In the genomic region with DNA sequence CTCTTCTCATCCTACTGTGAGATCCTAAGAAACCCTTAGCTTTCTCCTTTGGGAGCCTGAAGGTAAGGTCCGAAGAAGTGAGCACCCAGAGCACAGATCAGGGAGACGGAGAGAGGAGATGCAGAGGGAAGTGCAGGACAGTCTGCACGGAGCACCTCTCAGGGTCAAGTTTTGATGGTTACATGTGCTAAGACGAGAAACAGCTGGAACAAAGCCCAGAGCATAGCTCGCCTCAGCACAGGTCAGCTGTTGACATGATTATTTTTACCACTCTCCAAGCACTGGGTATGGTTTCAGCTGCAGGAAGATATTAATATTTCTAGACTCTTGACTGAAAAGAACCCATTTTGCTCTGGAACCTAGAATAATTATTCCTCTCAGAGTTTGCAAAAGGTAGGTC, we compare ENCODE assay signal across 19 mouse cellular contexts. TPM values are rescaled to one million over a fixed set of nuclear protein-coding genes. Genes with fewer than 3 reads are reported as not detected.
A peak's percentile ranks its signal among the peaks of the same experiment; 100 is the strongest.
DNase-seq lines count a peak whose midpoint lies in the region; ATAC-seq lines count a peak whose summit lies in the region.
"Had no signal": no experiment of that assay in that cellular context is flagged by ENCODE, and none has a peak within 500 bp of the region (broad histone marks: within the 10 kb centered on the region; RNA-seq: fewer than 3 reads in every experiment).

No protein-coding gene starts in this region.

- H3K36me3 ChIP-seq in heart, embryonic 16.5 days (ENCODE audit: control insufficient read depth, insufficient read depth), result no peaks in the 10 kb centered on the region
- H3K36me3 ChIP-seq in liver, embryonic 12.5 days, result no peaks in the 10 kb centered on the region
- H3K36me3 ChIP-seq: forebrain, embryonic 12.5 days; G1E; liver, embryonic 13.5 days; midbrain, embryonic 13.5 days had no signal

- ATAC-seq in heart, embryonic 16.5 days (replicated peaks; ENCODE audit: extremely low read depth, insufficient read depth, low FRiP score), result peak; percentile 87
- ATAC-seq in liver, embryonic 12.5 days, result no peak
- ATAC-seq: CD4-positive, CD25-positive, alpha-beta regulatory T cell, adult 4 months; intestine, postnatal 0 days; midbrain, embryonic 13.5 days had no signal

- H3K9me3 ChIP-seq in heart, embryonic 16.5 days (replicated peaks; ENCODE audit: control insufficient read depth, low read length), result no peaks in the 10 kb centered on the region
- no peaks in the 10 kb centered on the region for H3K9me3 ChIP-seq in liver, embryonic 12.5 days (replicated peaks)
- H3K9me3 ChIP-seq: forebrain, embryonic 12.5 days; G1E; liver, embryonic 13.5 days; midbrain, embryonic 13.5 days had no signal

- 32% methylated on average over 5 of the region's 5 CpGs for WGBS in heart, embryonic 16.5 days
- 54% methylated on average over 5 of the region's 5 CpGs for WGBS in liver, embryonic 12.5 days (ENCODE audit: insufficient replicate concordance)

- no peaks in the 10 kb centered on the region for H3K27me3 ChIP-seq in heart, embryonic 16.5 days (ENCODE audit: control insufficient read depth, insufficient read depth, low read length)
- no peaks in the 10 kb centered on the region for H3K27me3 ChIP-seq in liver, embryonic 12.5 days (replicated peaks)
- H3K27me3 ChIP-seq: forebrain, embryonic 12.5 days; liver, embryonic 13.5 days; midbrain, embryonic 13.5 days had no signal

- no peak overlapping the region for H3K4me3 ChIP-seq in heart, embryonic 16.5 days (ENCODE audit: low read length)
- H3K4me3 ChIP-seq in liver, embryonic 12.5 days, result no peak overlapping the region
- H3K4me3 ChIP-seq: forebrain, embryonic 12.5 days; layer of hippocampus, adult 2 months; liver, embryonic 13.5 days; midbrain, embryonic 13.5 days had no signal

- peaks cover 17% of the 10 kb centered on the region for H3K4me1 ChIP-seq in heart, embryonic 16.5 days (ENCODE audit: control insufficient read depth, insufficient read depth, low read length)
- no peaks in the 10 kb centered on the region for H3K4me1 ChIP-seq in liver, embryonic 12.5 days
- H3K4me1 ChIP-seq: forebrain, embryonic 12.5 days; liver, embryonic 13.5 days; midbrain, embryonic 13.5 days had no signal

- no peak overlapping the region for H3K4me2 ChIP-seq in heart, embryonic 16.5 days (ENCODE audit: low read depth, low read length)
- no peak overlapping the region for H3K4me2 ChIP-seq in liver, embryonic 12.5 days
- H3K4me2 ChIP-seq: forebrain, embryonic 12.5 days; hindbrain, embryonic 14.5 days; liver, embryonic 13.5 days; midbrain, embryonic 13.5 days had no signal

- peak; percentile 78 for DNase-seq in gastrocnemius, adult 18-20 months (ENCODE audit: low spot score)
- DNase-seq in gastrocnemius, postnatal 4 days (ENCODE audit: low spot score in 2 of 2), result no peak
- DNase-seq in heart, adult 8-10 months (ENCODE audit: low spot score), result peak; percentile 42
- DNase-seq in cerebellum, postnatal 14 days, result no peak
- DNase-seq in layer of hippocampus, postnatal 14 days (ENCODE audit: low spot score in 2 of 2), result no peak
- DNase-seq in adrenal gland, postnatal 4 days (ENCODE audit: low spot score in 2 of 2), result no peak
- DNase-seq: cerebellum, postnatal 10 days; liver, embryonic 13.5 days; right cerebral cortex, adult 18-20 months had no signal

- H3K9ac ChIP-seq in heart, embryonic 16.5 days (ENCODE audit: low read length), result no peak overlapping the region
- H3K9ac ChIP-seq in liver, embryonic 12.5 days, result no peak overlapping the region
- H3K9ac ChIP-seq: forebrain, embryonic 12.5 days; hindbrain, embryonic 14.5 days; liver, embryonic 13.5 days; midbrain, embryonic 13.5 days had no signal

- H3K27ac ChIP-seq in heart, embryonic 16.5 days (ENCODE audit: low read length), result peak overlapping the region; percentile 52
- H3K27ac ChIP-seq in liver, embryonic 12.5 days, result no peak overlapping the region
- H3K27ac ChIP-seq: forebrain, embryonic 12.5 days; hindbrain, embryonic 14.5 days; kidney, postnatal 0 days; layer of hippocampus, adult 2 months; liver, embryonic 13.5 days; midbrain, embryonic 13.5 days had no signal

RNA-seq across cellular contexts. Expression of a gene that starts 27.7 kb away (rescaled TPM):
- total RNA-seq in gastrocnemius, adult 18-20 months (2021), result 10 to 100 TPM; 43.3 to 44.8 TPM
- 10 to 100 TPM; 13.1 to 14.6 TPM for total RNA-seq in gastrocnemius, postnatal 4 days (2021)
- total RNA-seq in heart, adult 8-10 months (2022), result 1 to 10 TPM; 2.0 to 3.9 (median 2.2) TPM
- 1.6 and 1.7 TPM in 2 replicates for polyA plus RNA-seq in heart, embryonic 16.5 days (2015; fragmentation: Nextera tagmentation; extraction: Ambion mirVana)
- 100 to 1,000 TPM in 1 of 2 experiments, 10 to 100 TPM in 1; 88.7 to 103 TPM for total RNA-seq in layer of hippocampus, postnatal 14 days (2021)
- 1 to 10 TPM; 3.3 to 3.5 TPM for total RNA-seq in adrenal gland, postnatal 4 days (2021)
- polyA plus RNA-seq in liver, embryonic 12.5 days (2016; fragmentation: Nextera tagmentation; extraction: Ambion mirVana), result 1.9 and 2.1 TPM in 2 replicates
- polyA plus RNA-seq: G1E had no signal

Comparison
In these comparisons a context has a peak if more than half of its experiments do, and no peak if none do; other contexts are left out.
1. DNase-seq: peak in gastrocnemius, adult 18-20 months (single experiment) and heart, adult 8-10 months (single experiment); none in gastrocnemius, postnatal 4 days (0 of 2), cerebellum, postnatal 14 days (0 of 2), layer of hippocampus, postnatal 14 days (0 of 2) and adrenal gland, postnatal 4 days (0 of 2).